Mouse (Mus musculus) heart, embryonic 11.5 days (tissue): ENCODE data around the gene Gfap. TPM values are rescaled to one million over a fixed set of nuclear protein-coding genes. Genes with fewer than 3 reads are reported as not detected.

Experiments used
- ATAC-seq: fragments of 200-750 bp; cut with Nextera tagmentation; replicated peaks from 2 replicates; pipeline ENCODE4 v1.8.0; 2017; ENCODE audit warnings: moderate library complexity; ENCODE audit not compliant: insufficient number of reproducible peaks, low FRiP score, low TSS enrichment
- H3K27ac ChIP-seq: fragments of 300-500 bp; sonication (generic); 2 replicates; pipeline ENCODE4 v1.5.1; 2014; ENCODE audit warnings: mild to moderate bottlenecking, low read depth, low read length
- H3K27me3 ChIP-seq: fragments of 300-500 bp; sonication (generic); 2 replicates; pipeline ENCODE4 v1.6.1; 2014; ENCODE audit warnings: mild to moderate bottlenecking, low read length, mixed read lengths; ENCODE audit not compliant: control insufficient read depth, insufficient read depth
- H3K36me3 ChIP-seq: fragments of 300-500 bp; sonication (generic); 2 replicates; pipeline ENCODE4 v1.6.1; 2014; ENCODE audit warnings: mild to moderate bottlenecking, low read length, moderate library complexity, mixed read lengths; ENCODE audit not compliant: control insufficient read depth, insufficient read depth
- H3K4me1 ChIP-seq: fragments of 300-500 bp; sonication (generic); 2 replicates; pipeline ENCODE4 v1.6.1; 2014; ENCODE audit warnings: low read length; ENCODE audit not compliant: control insufficient read depth, insufficient read depth
- H3K4me2 ChIP-seq: fragments of 300-500 bp; sonication (generic); 2 replicates; pipeline ENCODE4 v1.6.1; 2014; ENCODE audit warnings: mild to moderate bottlenecking, moderate library complexity
- H3K4me3 ChIP-seq: fragments of 300-500 bp; sonication (generic); 2 replicates; pipeline ENCODE4 v1.5.1; 2014; ENCODE audit warnings: low read depth, low read length
- H3K9ac ChIP-seq: fragments of 300-500 bp; sonication (generic); 2 replicates; pipeline ENCODE4 v1.6.1; 2014; ENCODE audit warnings: mild to moderate bottlenecking, low read depth, low read length, moderate library complexity
- H3K9me3 ChIP-seq: fragments of 300-500 bp; sonication (generic); replicated peaks from 2 replicates; pipeline ENCODE4 v1.6.1; 2016; ENCODE audit warnings: low read length; ENCODE audit not compliant: control insufficient read depth
- WGBS: fragments of 180-500 bp; shearing (Covaris S2); extraction: QIAGEN DNeasy Blood & Tissue Kit; methylation state at CpG from one replicate; pipeline ENCODE4 v1.1.7; 2014; ENCODE audit not compliant: insufficient replicate concordance; 5-methylcytosine and 5-hydroxymethylcytosine counted together
- polyA plus RNA-seq: library from polyadenylated mRNA; unstranded; fragments of >200 nt; fragmentation: Nextera tagmentation; extraction: Ambion mirVana; gene quantifications from 2 replicates; pipeline ENCODE4 v1.2.1, GENCODE M21; 2014

Gfap gene
- polyA plus RNA-seq, 1 experiment from 2014 or later: 0.20 TPM

GRCm38 (mm10) chr11:102890096-102890495, 10.6 kb downstream of the Gfap start:
- no peak overlapping the region for H3K9ac ChIP-seq
- ATAC-seq: no peak
- no peaks in the 10 kb centered on the region for H3K36me3 ChIP-seq
- no peak overlapping the region for H3K4me2 ChIP-seq
- no peak overlapping the region for H3K4me3 ChIP-seq
- no peak overlapping the region for H3K27ac ChIP-seq
- peaks cover 30% of the 10 kb centered on the region for H3K27me3 ChIP-seq
- WGBS: 66% methylated on average over 5 of the region's 5 CpGs
- no peaks in the 10 kb centered on the region for H3K4me1 ChIP-seq
- H3K9me3 ChIP-seq: no peaks in the 10 kb centered on the region

- Histone ChIP-seq H3K4me1 (peaks cover 14% of the 10 kb centered on the region), H3K9me3 (no peaks in the 10 kb centered on the region), H3K9ac (no peak overlapping the region), H3K27ac (no peak overlapping the region), H3K4me3 (no peak overlapping the region), H3K27me3 (peaks cover 14% of the 10 kb centered on the region), H3K36me3 (no peaks in the 10 kb centered on the region), H3K4me2 (no peak overlapping the region)
- ATAC-seq: no peak
- 61% methylated on average over 3 of the region's 3 CpGs for WGBS
These were observed 12.6 kb downstream of the Gfap start for GRCm38 (mm10) chr11:102888135-102888534.

GRCm38 (mm10) chr11:102887433-102887832, 13.3 kb downstream of the Gfap start:
- ATAC-seq: no peak
- Histone ChIP-seq H3K9me3 (no peaks in the 10 kb centered on the region), H3K27ac (no peak overlapping the region), H3K27me3 (peaks cover 14% of the 10 kb centered on the region; the same call in 1 of the 2 replicates), H3K9ac (no peak overlapping the region), H3K4me3 (no peak overlapping the region), H3K4me2 (no peak overlapping the region), H3K4me1 (peaks cover 14% of the 10 kb centered on the region), H3K36me3 (no peaks in the 10 kb centered on the region)
- 72% methylated on average over 5 of the region's 5 CpGs for WGBS

DNA sequence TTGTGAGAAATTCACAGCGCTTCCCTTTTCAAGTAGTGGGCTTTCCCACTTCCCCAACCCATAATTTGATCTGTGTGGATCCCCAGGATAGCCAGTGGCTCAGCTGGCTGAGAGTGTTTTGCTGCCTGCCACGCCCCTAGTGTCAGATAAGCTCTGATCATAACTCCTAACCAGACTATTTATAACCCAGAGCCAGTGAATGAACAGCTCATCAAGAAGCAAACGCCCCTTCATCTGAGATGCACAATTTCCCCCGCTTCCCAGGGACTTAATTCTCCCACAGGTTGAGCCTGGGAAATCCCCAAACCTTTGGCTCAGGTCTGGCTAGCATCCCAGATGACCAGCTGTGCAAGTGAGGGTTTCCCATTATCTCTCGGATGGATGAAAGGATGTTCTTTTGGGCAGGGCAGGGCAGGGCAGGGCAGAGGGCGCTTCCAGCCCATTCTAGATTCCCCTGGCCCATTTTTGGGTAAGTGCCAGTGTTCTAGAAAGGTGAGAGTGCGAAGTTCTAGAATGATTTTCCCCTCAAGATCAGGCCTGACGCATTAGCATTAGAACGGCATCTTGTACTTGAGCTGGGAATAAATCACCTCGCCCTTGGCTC, 16.0 kb downstream of the Gfap start, which contains the start of gene Fam187a:
Gene Fam187a, plus strand, starts transcription at position 554 of the 604 bp plus-strand sequence.
- no peak for ATAC-seq
- Histone ChIP-seq H3K27me3 (0 out of 2 replicates have a peak, but pooled peaks cover 9% of the 10 kb centered on the region), H3K36me3 (no peaks in the 10 kb centered on the region), H3K27ac (no peak within 1 kb of the TSS), H3K9me3 (no peaks in the 10 kb centered on the region), H3K4me2 (0 out of 2 replicates have a peak within 1 kb of the TSS, but pooled peaks have one; percentile 8), H3K4me3 (no peak within 1 kb of the TSS), H3K9ac (no peak within 1 kb of the TSS), H3K4me1 (peaks cover 25% of the 10 kb centered on the region)
- 51% methylated on average over 10 of the region's 10 CpGs for WGBS

DNA sequence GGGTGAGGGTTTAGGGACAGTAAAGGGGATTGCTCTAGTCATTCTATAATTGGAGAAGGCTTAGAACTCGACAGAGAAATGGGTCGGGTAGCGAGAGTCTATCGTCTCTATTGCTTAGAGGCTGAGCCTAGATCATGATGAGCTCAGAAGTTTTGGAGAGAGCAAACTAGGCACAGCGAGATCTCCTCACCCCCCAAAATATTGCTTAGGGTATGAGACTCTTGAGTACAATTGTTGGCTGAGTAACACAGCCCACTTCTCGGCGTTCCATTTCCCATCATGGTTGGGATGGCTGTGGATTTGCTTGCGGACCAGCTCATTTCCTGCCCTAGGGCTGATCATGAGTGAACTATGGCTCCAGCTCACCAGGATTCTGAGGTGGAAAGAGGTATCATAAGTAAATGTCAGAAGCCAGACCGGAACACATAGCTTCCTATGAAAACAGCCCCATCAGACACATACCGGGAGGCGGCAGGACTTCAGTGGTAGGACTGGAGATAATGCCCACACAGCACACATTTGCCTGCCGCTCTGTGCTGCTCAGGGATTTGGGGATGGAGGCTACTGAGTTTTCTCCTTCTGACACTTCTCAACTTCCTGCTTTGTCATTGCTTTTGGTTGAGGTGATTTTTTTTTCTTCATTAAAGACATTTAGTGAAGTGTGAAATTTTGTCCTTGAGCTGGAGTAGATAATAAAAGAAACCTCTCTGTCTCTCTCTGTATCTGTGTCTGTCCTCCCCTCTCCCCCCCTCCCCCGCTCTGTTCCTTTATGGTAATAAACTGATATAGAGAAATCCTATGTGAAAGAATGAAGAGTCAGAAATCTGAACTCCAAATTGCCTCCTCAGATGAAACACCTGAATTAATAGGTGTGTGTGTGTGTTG, 19.2 kb downstream of the Gfap start:
- H3K27me3 ChIP-seq: 0 out of 2 replicates have a peak, but pooled peaks cover 3% of the 10 kb centered on the region
- peak overlapping the region; percentile 89 for H3K9ac ChIP-seq
- no peaks in the 10 kb centered on the region for H3K9me3 ChIP-seq
- H3K4me2 ChIP-seq: peak overlapping the region; percentile 81
- peak overlapping the region; percentile 86 for H3K4me3 ChIP-seq
- 13% methylated on average over 13 of the region's 13 CpGs for WGBS
- H3K27ac ChIP-seq: peak overlapping the region; percentile 80; the same call in 1 of the 2 replicates
- peaks cover 29% of the 10 kb centered on the region for H3K4me1 ChIP-seq
- peak; percentile 62 for ATAC-seq
- H3K36me3 ChIP-seq: peaks cover 5% of the 10 kb centered on the region; the same call in 1 of the 2 replicates

- WGBS: under 1% methylated on average over 62 of the region's 62 CpGs
- ATAC-seq: peak; percentile 82
- H3K27me3 ChIP-seq: no peaks in the 10 kb centered on the region
- no peaks in the 10 kb centered on the region for H3K9me3 ChIP-seq
- peaks cover 29% of the 10 kb centered on the region for H3K4me1 ChIP-seq
- peak within 1 kb of the TSS; percentile 81 for H3K4me2 ChIP-seq
- peaks cover 7% of the 10 kb centered on the region; the same call in 1 of the 2 replicates for H3K36me3 ChIP-seq
- H3K9ac ChIP-seq: peak within 1 kb of the TSS; percentile 89
- H3K4me3 ChIP-seq: peak within 1 kb of the TSS; percentile 86
- H3K27ac ChIP-seq: peak within 1 kb of the TSS; percentile 80
These were observed 20.0 kb downstream of the Gfap start, which contains the start of the genes Eftud2 and Ccdc103 for GRCm38 (mm10) chr11:102880585-102881313. Eftud2 (minus strand) TSS chr11:102880985. Ccdc103 (plus strand) TSS chr11:102881204.

DNA sequence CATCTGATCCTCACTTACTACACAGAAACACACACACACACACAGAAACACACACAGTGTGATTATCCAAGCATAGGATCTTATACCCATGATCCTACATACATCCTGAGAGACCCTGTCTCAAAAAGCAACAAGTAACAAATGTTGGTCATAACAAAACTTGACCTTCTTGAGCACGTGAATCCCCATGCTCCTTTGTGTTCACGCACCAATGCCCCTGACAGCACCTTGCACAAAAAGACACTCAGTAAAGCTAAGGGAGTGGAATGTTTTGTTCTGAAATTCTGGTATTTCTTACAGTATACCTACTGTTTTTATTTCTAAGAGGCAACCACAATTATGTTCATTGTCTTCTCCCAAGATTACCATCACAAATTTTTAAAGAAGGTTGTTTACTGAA, 21.2 kb downstream of the Gfap start:
- Histone ChIP-seq H3K36me3 (peaks cover 9% of the 10 kb centered on the region; the same call in 1 of the 2 replicates), H3K4me3 (peak overlapping the region; percentile 86; the same call in 1 of the 2 replicates), H3K9ac (peak overlapping the region; percentile 89; the same call in 1 of the 2 replicates), H3K27ac (no peak overlapping the region), H3K27me3 (no peaks in the 10 kb centered on the region), H3K4me1 (peaks cover 25% of the 10 kb centered on the region), H3K9me3 (no peaks in the 10 kb centered on the region), H3K4me2 (peak overlapping the region; percentile 81)
- WGBS: 90% methylated on average over 2 of the region's 2 CpGs
- ATAC-seq: no peak

- H3K4me3 ChIP-seq: no peak overlapping the region
- peaks cover 5% of the 10 kb centered on the region; the same call in 1 of the 2 replicates for H3K4me1 ChIP-seq
- H3K9me3 ChIP-seq: no peaks in the 10 kb centered on the region
- peaks cover 15% of the 10 kb centered on the region for H3K36me3 ChIP-seq
- 88% methylated on average over 7 of the region's 7 CpGs for WGBS
- no peak overlapping the region for H3K9ac ChIP-seq
- no peak overlapping the region for H3K4me2 ChIP-seq
- ATAC-seq: no peak
- no peak overlapping the region for H3K27ac ChIP-seq
- no peaks in the 10 kb centered on the region for H3K27me3 ChIP-seq
These were observed 25.8 kb downstream of the Gfap start for GRCm38 (mm10) chr11:102874801-102875334.
